Mouse (Mus musculus): ENCODE measurements around the gene Cldn22. TPM values are rescaled to one million over a fixed set of nuclear protein-coding genes. Genes with fewer than 3 reads are reported as not detected.

The Cldn22 gene
- polyA plus RNA-seq, 1 experiment from 2014 or later, result not detected

DNA sequence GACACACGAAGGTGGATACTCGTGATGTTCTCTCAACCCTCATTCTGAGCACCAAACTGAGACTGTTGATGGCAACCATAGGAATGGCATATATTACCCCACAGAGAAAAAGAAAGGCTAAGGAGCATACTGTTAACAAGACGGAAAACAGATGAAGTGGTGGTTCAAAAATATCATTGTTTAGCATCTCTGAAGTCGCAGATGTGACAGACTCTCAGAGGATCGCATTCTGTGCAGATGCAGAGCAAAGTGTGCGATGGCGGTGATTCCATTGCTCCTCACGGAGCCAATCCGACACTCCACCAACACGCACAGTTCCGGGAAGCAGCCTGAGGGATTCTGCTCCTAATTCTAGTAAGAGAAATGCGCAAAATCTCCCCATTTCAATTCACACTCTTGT is 35.0 kb downstream of the Cldn22 start:
- Histone ChIP-seq H3K4me2 (ENCODE audit: low read depth, low read length, severe bottlenecking) (no peak overlapping the region), H3K9me3 (ENCODE audit: control insufficient read depth, low read length) (no peaks in the 10 kb centered on the region), H3K27ac (ENCODE audit: low read depth, low read length) (no peak overlapping the region), H3K36me3 (ENCODE audit: control insufficient read depth, insufficient read depth, low read length) (no peaks in the 10 kb centered on the region; the same call in 1 of the 2 replicates), H3K9ac (ENCODE audit: low read length) (no peak overlapping the region), H3K27me3 (ENCODE audit: control insufficient read depth, insufficient read depth, low read length) (no peaks in the 10 kb centered on the region), H3K4me1 (replicated peaks; ENCODE audit: control insufficient read depth, insufficient read depth, low read length) (no peaks in the 10 kb centered on the region), H3K4me3 (ENCODE audit: low read depth, low read length) (no peak overlapping the region)
- ATAC-seq (replicated peaks; ENCODE audit: low FRiP score) (no peak), DNase-seq (ENCODE audit: low spot score) (no peak)
- WGBS, result 93% methylated on average over 12 of the region's 12 CpGs

DNA sequence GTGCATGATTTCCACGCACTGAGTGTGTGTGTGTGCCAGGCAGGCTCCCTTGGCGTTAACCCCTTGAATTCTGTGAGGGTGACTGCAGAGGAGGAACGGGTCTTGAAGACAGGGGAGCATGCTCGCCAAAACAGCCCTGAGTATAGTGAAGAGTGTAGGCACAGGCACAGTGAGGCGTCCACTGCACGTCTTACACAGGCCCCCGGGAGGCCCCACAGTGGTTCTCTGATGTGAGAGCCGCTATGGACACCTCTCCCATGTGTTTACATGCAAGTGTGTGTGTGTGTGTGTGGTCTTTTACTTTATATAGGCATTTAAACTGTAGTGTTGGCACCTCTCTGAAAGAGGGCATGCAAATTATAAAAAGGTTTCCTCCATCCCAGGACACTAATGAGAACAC is 42.3 kb downstream of the Cldn22 start:
- H3K4me2 ChIP-seq (ENCODE audit: low read depth, low read length, severe bottlenecking), result no peak overlapping the region
- H3K27ac ChIP-seq (ENCODE audit: low read depth, low read length), result no peak overlapping the region
- 87% methylated on average over 8 of the region's 8 CpGs for WGBS
- H3K9ac ChIP-seq (ENCODE audit: low read length), result no peak overlapping the region
- DNase-seq (ENCODE audit: low spot score) (no peak), ATAC-seq (replicated peaks; ENCODE audit: low FRiP score) (no peak)
- no peak overlapping the region for H3K4me3 ChIP-seq (ENCODE audit: low read depth, low read length)
- no peaks in the 10 kb centered on the region for H3K9me3 ChIP-seq (ENCODE audit: control insufficient read depth, low read length)
- H3K4me1 ChIP-seq (replicated peaks; ENCODE audit: control insufficient read depth, insufficient read depth, low read length), result no peaks in the 10 kb centered on the region
- H3K36me3 ChIP-seq (ENCODE audit: control insufficient read depth, insufficient read depth, low read length), result no peaks in the 10 kb centered on the region; the same call in 1 of the 2 replicates
- H3K27me3 ChIP-seq (ENCODE audit: control insufficient read depth, insufficient read depth, low read length), result no peaks in the 10 kb centered on the region

DNA sequence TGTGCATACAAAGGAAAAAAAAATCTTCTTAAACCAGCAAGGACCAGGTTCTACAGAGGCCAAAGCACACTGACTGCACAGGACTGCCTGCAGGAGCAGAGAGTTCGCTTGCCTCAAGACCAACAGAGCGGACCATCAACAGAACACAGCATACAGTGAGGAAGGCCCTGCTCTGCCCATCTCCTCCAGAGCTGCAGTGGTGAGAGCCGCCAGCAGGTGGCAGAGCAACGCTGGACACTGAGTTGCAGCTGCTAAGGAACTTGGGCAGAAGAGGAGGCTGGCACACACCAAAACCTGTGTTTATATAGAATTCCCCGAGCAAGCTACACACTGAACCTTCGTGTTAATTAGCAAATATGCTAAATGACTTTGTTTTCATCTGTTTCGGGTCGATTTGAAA is 42.8 kb downstream of the Cldn22 start:
- peak; percentile 67; the same call in 1 of the 2 replicates for ATAC-seq (replicated peaks; ENCODE audit: low FRiP score)
- no peak overlapping the region for H3K27ac ChIP-seq (ENCODE audit: low read depth, low read length)
- no peaks in the 10 kb centered on the region for H3K9me3 ChIP-seq (ENCODE audit: control insufficient read depth, low read length)
- no peaks in the 10 kb centered on the region for H3K27me3 ChIP-seq (ENCODE audit: control insufficient read depth, insufficient read depth, low read length)
- no peak overlapping the region for H3K4me2 ChIP-seq (ENCODE audit: low read depth, low read length, severe bottlenecking)
- no peaks in the 10 kb centered on the region for H3K4me1 ChIP-seq (replicated peaks; ENCODE audit: control insufficient read depth, insufficient read depth, low read length)
- no peak overlapping the region for H3K4me3 ChIP-seq (ENCODE audit: low read depth, low read length)
- 36% methylated on average over 8 of the region's 8 CpGs for WGBS
- DNase-seq (ENCODE audit: low spot score), result peak; percentile 89
- H3K36me3 ChIP-seq (ENCODE audit: control insufficient read depth, insufficient read depth, low read length), result no peaks in the 10 kb centered on the region; the same call in 1 of the 2 replicates
- H3K9ac ChIP-seq (ENCODE audit: low read length), result no peak overlapping the region

DNA sequence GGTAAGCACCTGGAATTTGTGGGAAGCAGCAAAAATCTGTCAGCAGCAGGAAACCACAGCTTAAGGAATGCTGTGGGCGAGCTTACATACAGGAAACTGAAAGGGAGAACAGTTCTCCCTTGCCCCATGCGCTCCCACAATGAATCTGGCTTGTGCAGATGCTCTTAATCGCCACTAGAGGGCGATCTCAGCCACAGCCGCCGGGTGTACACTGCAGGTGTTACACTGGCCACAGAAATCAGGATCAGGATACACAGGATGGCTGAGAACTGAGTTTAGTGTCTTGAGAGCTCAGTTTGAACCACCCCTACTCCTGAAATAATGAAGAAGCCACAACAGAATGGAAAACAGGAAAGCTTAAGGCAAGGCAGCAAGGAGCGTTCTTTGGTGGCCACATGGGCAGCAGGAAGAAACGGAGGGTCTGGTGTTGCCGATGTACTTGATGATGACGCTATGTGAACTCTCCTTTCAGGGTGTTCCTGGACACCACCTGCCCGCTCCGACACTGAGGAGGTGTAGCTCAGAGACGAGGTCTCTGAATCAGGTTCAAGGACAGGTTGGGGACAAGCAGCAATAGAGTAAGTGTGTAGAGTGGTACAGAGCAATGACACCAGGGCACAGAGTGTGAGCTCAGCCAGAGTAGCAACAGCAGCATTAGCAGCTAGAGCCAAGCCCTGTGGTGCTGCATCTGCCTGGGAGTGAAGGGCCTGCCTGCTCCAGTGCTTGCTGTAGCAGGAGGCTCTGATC is 48.3 kb downstream of the Cldn22 start:
- H3K9ac ChIP-seq (ENCODE audit: low read length), result no peak overlapping the region
- DNase-seq (ENCODE audit: low spot score) (no peak), ATAC-seq (replicated peaks; ENCODE audit: low FRiP score) (peak; percentile 80)
- no peaks in the 10 kb centered on the region for H3K9me3 ChIP-seq (ENCODE audit: control insufficient read depth, low read length)
- no peaks in the 10 kb centered on the region for H3K4me1 ChIP-seq (replicated peaks; ENCODE audit: control insufficient read depth, insufficient read depth, low read length)
- WGBS, result 49% methylated on average over 13 of the region's 13 CpGs
- no peaks in the 10 kb centered on the region for H3K27me3 ChIP-seq (ENCODE audit: control insufficient read depth, insufficient read depth, low read length)
- no peak overlapping the region for H3K4me3 ChIP-seq (ENCODE audit: low read depth, low read length)
- H3K27ac ChIP-seq (ENCODE audit: low read depth, low read length), result no peak overlapping the region
- H3K4me2 ChIP-seq (ENCODE audit: low read depth, low read length, severe bottlenecking), result no peak overlapping the region
- no peaks in the 10 kb centered on the region; the same call in 1 of the 2 replicates for H3K36me3 ChIP-seq (ENCODE audit: control insufficient read depth, insufficient read depth, low read length)

DNA sequence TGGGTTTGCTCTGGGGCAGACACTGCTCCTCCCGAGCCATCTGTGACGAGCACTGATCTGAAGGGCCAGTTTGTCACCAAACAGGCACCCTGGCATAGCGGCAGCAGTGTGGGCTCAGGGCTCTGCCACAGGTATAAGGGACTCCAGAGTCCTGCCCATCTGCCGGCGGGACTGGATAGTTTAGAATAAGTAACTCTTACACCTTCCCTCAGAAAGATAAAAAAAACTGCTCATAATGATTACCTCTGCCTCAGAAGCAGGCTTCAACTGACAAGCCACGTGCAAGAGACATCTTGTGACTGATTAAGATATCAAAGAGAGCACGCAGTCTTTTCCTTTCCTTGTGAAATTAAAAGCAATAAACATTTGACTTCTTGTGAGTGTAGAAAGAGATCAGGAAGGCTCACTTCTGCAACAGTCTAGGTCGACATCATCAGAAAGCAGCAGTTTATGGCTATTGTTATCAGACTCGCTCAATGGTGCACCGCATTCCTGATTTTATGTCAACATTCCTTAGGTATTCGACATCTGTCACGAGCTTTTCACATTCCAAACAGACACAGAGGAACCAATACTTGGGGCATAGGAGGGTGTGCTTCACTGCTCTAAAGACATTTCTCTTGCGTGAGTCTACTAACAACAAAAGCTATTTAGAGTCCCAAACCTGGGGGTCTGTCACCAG is 50.4 kb downstream of the Cldn22 start:
- no peak for ATAC-seq (replicated peaks; ENCODE audit: low FRiP score)
- Histone ChIP-seq H3K4me1 (replicated peaks; ENCODE audit: control insufficient read depth, insufficient read depth, low read length) (no peaks in the 10 kb centered on the region), H3K4me3 (ENCODE audit: low read depth, low read length) (no peak overlapping the region), H3K4me2 (ENCODE audit: low read depth, low read length, severe bottlenecking) (no peak overlapping the region), H3K27ac (ENCODE audit: low read depth, low read length) (no peak overlapping the region), H3K9ac (ENCODE audit: low read length) (no peak overlapping the region), H3K9me3 (ENCODE audit: control insufficient read depth, low read length) (no peaks in the 10 kb centered on the region), H3K27me3 (ENCODE audit: control insufficient read depth, insufficient read depth, low read length) (no peaks in the 10 kb centered on the region), H3K36me3 (ENCODE audit: control insufficient read depth, insufficient read depth, low read length) (no peaks in the 10 kb centered on the region)
- DNase-seq (ENCODE audit: low spot score), result no peak
- WGBS, result 80% methylated on average over 13 of the region's 13 CpGs

Other genes with a start within 250 kb of the Cldn22 start
- 10.6 and 11.0 TPM in 2 replicates for gene Ing2, start 148.9 kb upstream of the Cldn22 start, polyA plus RNA-seq (2014; fragmentation: Nextera tagmentation; extraction: Ambion mirVana)
- gene Cdkn2aip, start 110.5 kb upstream of the Cldn22 start, polyA plus RNA-seq (2014; fragmentation: Nextera tagmentation; extraction: Ambion mirVana), result 45.7 and 46.3 TPM in 2 replicates
- gene Cldn24, start 2.3 kb upstream of the Cldn22 start, polyA plus RNA-seq (2014; fragmentation: Nextera tagmentation; extraction: Ambion mirVana), result not detected in 2 replicates
- 9.4 and 10.3 TPM in 2 replicates for gene Wwc2, start 166.4 kb downstream of the Cldn22 start, polyA plus RNA-seq (2014; fragmentation: Nextera tagmentation; extraction: Ambion mirVana)

Measured in forebrain, embryonic 11.5 days (tissue).